Mouse (Mus musculus) naive thymus-derived CD4-positive, alpha-beta T cell, adult 5 months (primary cell): Measurements from ENCODE around the gene Tdrd6. TPM values are rescaled to one million over a fixed set of nuclear protein-coding genes. Genes with fewer than 3 reads are reported as not detected.

Experiments
- polyA plus RNA-seq: library from polyadenylated mRNA; unstranded; fragments of 100-300 nt; shearing (Covaris generic); gene quantifications from one replicate; pipeline ENCODE4 v1.2.1, GENCODE M21; 2017

Gene Tdrd6
- not detected for polyA plus RNA-seq

GRCm38 (mm10) chr17:43629496-43630426 lies at the start of gene Tdrd6:
Gene Tdrd6 (minus strand): TSS chr17:43630299.

GRCm38 (mm10) chr17:43667290-43667843 lies 37.3 kb upstream of the Tdrd6 start, which contains the start of gene Cyp39a1:
Gene Cyp39a1 (plus strand): TSS chr17:43667425.

GRCm38 (mm10) chr17:43666576-43667289 lies 36.6 kb upstream of the Tdrd6 start, which contains the start of gene Slc25a27:
Gene Slc25a27 (minus strand): TSS chr17:43667214.

GRCm38 (mm10) chr17:43567992-43568888 lies 61.9 kb downstream of the Tdrd6 start, which contains the start of gene Pla2g7:
Gene Pla2g7 (plus strand): TSS chr17:43568098.

Other genes with a start within 250 kb of the Tdrd6 start
- not detected for gene Mep1a, start 127.5 kb downstream of the Tdrd6 start, polyA plus RNA-seq
- gene Ankrd66, start 86.7 kb downstream of the Tdrd6 start, polyA plus RNA-seq = not detected
- 0.19 TPM for gene Pla2g7, start 62.2 kb downstream of the Tdrd6 start, polyA plus RNA-seq
- 19.9 TPM for gene Slc25a27, start 36.9 kb upstream of the Tdrd6 start, polyA plus RNA-seq
- gene Cyp39a1, start 37.1 kb upstream of the Tdrd6 start, polyA plus RNA-seq = 1.2 TPM
- gene Rcan2, start 171.1 kb upstream of the Tdrd6 start, polyA plus RNA-seq = not detected